Mouse (Mus musculus): ENCODE measurements around the gene Slc2a13.

- TF ChIP-seq CTCF (IDR thresholded peaks at IDR 0.05; ENCODE audit: low read depth) (no peak), EP300 (IDR thresholded peaks at IDR 0.05; ENCODE audit: low read depth) (no peak)
Measured at GRCm38 (mm10) chr15:91463857-91464435, 109.1 kb downstream of the Slc2a13 start.
